Mouse (Mus musculus) thymus, postnatal 36 days (tissue): ENCODE measurements around the gene Gm20388.
"Not testable (repeated sequence)": the region's sequence is repeated elsewhere in the genome, so short reads cannot be mapped to it uniquely, and the experiment has no call there.

Source experiments
- DNase-seq, 2 experiments: peaks; one replicate each; pipeline ENCODE4 v3.0.0; 2022; ENCODE audit warnings: mixed read lengths in 2 of 2

Gene Gm20388

DNA sequence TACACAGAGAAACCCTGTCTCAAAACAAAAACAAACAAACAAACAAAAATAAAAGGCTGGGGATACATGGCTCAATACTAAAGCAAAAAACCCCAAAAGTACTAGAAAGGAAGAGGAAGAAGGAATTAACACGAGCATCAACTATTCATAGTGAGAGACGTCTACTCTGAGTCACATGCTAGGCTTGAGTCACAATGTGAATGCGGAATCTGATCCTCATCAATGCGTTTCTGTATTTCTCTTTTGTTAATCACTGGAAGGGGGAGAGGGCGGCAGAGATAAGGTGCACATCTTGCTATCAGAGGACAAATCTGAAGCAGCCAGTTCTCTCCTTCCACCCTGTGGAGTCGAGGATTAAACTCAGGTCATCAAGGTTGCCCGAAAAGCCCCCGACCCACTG is 3117.1 kb downstream of the Gm20388 start:
- DNase-seq = no peak

DNA sequence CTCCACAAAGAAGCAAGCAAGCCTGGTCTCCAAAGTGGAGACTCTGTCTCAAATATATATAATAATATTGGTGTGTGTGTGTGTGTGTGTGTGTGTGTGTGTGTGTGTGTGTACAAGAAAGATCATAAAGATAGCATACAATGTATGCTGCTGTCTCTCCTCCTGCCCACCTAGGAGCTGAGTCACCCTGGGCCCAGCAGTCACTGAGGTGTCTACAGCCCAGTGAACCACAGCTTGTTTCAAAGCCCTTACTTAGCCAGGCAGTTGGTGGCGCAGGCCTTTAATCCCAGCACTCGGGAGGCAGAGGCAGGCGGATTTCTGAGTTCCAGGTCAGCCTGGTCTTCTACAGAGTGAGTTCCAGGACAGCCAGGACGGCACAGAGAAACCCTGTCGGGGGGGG is 3119.4 kb downstream of the Gm20388 start:
- DNase-seq = not testable (repeated sequence)

GRCm38 (mm10) chr8:123031321-123031978 is 3120.8 kb downstream of the Gm20388 start:
- no peak for DNase-seq

DNA sequence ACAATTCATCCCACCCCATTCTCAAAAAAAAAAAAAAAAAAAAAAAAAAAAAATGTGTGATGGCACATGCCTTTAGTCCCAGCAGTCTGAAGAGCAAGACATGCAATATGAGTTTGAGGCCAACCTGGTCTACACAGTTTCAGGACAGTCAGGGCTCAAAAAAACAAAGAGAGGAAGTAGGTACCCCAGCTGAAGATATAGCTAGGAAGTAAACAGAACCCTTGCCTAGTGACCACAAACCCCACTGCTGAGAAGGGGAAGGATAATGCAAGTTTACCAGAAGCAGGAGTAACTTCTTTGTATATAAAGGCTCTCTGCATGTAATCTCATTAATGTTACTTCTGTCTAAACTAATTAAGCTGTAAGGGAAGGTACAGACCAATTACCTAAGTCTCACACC is 3122.1 kb downstream of the Gm20388 start:
- DNase-seq = no peak

DNA sequence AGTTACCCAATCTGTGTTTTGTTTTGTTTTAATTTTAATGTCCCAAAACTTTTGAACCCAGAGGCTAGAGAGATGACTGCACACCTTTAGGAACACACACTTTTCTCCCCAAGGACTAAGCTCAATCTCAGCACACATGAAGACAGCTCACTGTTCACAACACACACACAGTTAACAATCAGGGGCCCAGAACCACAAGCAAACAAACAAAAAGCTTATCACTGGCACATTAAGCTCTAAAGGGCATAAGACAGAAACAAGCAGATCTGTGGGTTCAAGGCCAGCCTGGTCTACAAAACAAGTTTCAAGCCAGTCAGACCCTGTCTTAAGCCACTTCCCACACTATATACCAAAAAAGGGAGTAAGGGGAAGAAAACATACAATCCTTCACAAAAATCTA is 3122.8 kb downstream of the Gm20388 start:
- no peak for DNase-seq

GRCm38 (mm10) chr8:123034171-123034570 is 3123.5 kb downstream of the Gm20388 start:
- DNase-seq = peak; percentile 69 to 82

- DNase-seq = peak in 1 of 2 experiments; percentile 56
These were observed 3126.3 kb downstream of the Gm20388 start for GRCm38 (mm10) chr8:123036956-123037355.

GRCm38 (mm10) chr8:123037487-123037886 is 3126.8 kb downstream of the Gm20388 start:
- DNase-seq = no peak

DNA sequence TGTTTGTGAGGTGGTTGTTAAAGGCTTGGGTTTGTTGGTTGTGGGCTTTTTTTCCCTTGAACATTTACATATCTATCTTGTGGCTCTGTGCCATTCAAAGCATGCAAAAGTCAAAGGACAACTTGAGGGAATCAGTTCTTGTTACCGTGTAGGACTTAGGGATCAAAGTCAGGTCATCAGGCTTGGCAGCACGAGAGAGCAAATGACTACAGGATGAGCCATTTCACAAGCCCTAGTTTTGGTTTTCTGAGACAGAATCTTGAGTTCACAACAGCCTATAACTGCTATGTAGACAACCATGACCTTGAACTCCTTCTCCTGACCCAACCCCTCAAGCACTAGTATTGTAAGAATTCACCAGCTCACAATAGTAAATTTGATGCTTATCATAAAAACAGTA is 3127.7 kb downstream of the Gm20388 start:
- DNase-seq = no peak

GRCm38 (mm10) chr8:123039376-123040109 is 3128.9 kb downstream of the Gm20388 start:
- no peak for DNase-seq

- no peak for DNase-seq
These were observed 3129.5 kb downstream of the Gm20388 start for GRCm38 (mm10) chr8:123040110-123040650.

DNA sequence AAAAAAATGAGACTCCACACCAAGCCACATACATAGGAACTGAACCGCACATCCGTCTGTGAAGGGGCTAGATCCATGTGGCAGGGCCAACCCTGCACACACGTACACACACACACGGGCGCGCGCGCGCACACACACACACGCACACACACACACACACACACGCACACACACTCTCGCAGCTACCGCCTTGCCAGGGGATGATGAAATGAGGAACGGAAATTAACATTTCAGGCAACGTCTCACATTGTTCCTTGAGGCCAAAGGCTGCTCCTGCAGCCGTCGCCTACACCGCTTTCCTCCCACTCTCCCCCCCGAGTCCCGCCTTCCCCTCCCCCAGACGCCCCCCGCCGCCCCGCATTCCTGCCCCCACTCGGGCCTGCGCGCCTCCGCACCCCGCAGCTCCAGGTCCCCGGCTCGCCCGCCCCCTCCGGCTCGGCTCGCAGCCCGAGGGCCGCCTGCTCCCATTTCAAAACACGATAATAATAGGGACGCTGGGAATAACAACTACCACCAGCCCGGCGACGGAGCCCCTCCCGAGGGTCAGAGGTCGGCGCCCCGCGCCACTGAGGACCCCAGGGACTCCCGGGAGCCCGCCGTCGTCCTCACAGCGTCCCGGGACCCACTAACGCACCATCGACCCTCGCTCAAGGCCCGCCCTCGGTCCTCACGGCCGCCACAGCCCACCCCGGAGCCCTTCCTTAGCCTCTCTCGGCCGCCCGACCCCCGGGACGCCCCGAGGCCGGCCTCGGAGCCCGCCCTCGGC is 3130.6 kb downstream of the Gm20388 start:
- DNase-seq = peak; percentile 74 to 81

GRCm38 (mm10) chr8:123041774-123042105 is 3131.1 kb downstream of the Gm20388 start:
- no peak for DNase-seq

DNA sequence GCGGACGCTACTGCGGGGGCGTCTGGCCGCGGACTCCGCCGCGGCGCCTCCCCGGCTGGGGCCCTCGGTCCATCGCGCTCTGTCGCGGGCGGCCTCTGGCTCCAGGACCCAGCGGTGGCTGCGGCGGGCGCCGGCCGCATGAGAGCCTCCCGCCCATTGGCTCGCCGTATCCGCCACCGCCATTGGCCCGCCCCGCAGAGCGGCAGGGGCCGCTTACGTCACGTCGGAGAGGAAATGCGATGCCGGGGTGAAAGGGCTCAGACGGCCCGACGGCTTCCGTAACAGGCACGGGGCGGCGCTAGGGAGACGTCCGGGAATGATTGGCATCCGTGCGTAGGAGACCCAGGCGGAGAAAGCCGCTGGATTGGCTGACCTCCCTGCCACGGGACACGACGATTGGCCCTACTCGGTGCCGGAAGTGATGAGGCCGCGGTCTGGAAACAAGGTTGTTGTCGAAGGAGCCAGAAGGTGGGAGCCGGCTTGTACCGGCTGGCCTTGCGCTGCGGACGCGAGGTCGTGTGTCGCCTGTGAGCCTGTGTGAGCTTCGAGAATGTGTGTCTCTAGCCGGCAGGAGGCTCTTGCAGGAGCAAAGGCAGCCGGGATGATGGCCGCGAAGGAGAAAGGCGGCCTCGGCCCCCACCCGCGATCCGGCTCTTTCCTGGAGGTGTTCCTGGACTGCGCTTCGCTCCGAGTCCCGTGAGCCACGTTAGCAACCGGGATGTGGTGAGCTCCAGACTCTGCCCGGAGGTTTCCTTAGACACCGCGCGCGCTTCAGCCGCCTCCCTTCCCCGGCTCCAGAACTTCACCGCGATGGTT is 3131.7 kb downstream of the Gm20388 start, which contains the start of gene Ankrd11:
TSS of gene Ankrd11 (minus strand) at position 120 of the 816 bp plus-strand sequence.
- DNase-seq = peak; percentile 99 to 100

DNA sequence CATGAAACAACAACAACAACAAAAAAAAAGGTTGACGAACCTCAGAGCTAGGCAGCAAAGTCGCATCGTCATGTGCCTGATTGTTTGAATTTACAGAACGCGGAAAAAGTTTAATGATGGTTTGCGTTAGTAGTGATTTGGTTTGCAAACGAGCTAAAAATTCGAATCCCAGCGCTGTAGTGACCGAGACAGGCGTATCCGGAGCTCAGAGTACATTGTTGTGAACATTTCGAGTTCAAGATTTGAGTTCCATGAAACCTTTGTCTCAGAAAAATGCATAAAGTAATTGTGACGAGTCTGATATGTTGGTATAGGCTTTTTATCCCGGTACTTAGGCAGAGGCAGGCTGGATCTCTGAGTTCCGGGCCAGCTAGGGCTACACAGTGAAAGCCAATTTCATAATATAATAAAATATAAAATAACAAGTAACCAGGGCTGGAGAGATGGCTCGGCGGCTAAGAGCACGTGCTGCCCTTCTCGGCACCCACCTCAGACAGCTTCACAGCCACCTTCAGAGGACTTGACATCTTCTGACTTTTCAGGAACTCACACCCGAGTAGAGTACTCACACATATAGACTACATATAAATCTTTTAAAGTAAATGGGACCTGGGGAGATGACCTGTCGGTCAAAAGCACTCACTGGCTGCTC is 3132.5 kb downstream of the Gm20388 start:
- no peak for DNase-seq

- no peak for DNase-seq
These were observed 3133.3 kb downstream of the Gm20388 start for GRCm38 (mm10) chr8:123043941-123044340.

DNA sequence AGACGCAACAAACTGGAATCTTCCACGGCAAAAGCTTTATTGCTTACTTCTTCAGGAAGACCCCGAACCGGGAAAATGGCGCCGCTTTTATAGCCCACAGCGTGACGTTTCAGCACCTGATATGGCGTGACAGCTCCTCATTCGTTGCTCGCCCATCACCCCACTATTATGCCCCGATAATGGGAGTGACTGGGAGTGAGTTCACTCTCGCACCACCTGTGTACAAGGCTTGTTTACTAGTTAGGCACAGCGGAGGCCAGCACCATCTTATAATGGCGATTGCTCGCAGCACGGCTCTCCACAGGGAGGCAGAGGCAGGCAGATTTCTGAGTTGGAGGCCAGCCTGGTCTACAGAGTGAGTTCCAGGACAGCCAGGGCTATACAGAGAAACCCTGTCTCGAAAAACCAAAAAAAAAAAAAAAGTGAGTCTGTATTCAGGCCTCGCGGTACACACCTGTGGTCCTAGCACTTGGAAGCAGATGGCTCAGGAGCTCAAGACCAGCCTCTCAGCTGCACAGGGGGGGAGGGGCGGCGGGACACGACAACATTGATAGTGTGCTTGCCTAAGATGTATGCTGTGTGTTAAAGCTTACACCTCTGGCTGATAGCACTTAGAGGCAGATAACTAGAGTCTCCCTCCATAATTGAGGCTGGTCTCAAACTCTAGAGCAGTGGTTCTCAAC is 3134.2 kb downstream of the Gm20388 start:
- not testable (repeated sequence) for DNase-seq

DNA sequence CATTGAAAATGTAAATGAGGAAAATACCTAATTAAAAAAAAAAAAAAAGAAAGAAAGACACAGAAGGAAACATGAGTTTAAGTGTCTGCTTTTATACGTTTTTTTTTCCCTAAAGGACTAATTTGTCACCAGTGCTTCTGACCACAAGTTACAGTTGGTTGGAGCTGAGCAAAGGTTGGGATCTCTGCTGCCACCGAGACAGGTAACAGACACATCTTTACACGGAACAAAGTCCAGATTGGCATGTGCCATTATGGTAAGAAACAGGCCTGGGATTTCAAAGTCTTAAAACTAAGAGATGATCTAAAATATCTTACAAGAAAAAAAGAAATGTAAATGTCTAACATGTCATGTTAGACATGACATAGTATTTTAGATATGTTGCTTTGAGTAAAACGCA is 3136.1 kb downstream of the Gm20388 start:
- no peak for DNase-seq

DNA sequence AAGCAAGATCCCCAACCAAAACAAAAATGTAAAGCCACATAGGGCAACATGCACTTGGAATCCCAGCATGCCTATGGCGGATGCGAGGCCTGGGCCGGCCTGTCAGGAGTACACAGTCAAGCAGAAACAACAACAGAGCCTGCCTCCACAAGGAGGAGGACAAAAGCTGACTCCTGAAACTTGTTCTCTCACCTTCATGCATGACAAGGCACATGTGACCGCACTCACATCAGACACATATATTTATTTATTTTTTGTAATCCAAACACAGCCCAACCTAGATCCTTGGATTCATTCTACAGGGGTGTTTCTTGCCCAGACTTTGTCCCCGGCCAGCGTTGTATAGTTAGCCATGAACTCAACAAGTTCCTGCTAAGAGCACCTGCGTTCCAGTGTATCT is 3137.2 kb downstream of the Gm20388 start:
- DNase-seq = no peak

- no peak for DNase-seq
These were observed 3137.8 kb downstream of the Gm20388 start for GRCm38 (mm10) chr8:123048402-123048801.

- DNase-seq = no peak
These were observed 3140.8 kb downstream of the Gm20388 start for GRCm38 (mm10) chr8:123051458-123051857.
